Mouse (Mus musculus) T-cell, adult 2 months (primary cell): ENCODE measurements around the gene Tnrc6b.
"Not testable (repeated sequence)": the region's sequence is repeated elsewhere in the genome, so short reads cannot be mapped to it uniquely, and the experiment has no call there.

Experiments used
- DNase-seq: peaks from one replicate; pipeline ENCODE4 v3.0.0; 2022; ENCODE audit warnings: low spot score

Gene Tnrc6b

DNA sequence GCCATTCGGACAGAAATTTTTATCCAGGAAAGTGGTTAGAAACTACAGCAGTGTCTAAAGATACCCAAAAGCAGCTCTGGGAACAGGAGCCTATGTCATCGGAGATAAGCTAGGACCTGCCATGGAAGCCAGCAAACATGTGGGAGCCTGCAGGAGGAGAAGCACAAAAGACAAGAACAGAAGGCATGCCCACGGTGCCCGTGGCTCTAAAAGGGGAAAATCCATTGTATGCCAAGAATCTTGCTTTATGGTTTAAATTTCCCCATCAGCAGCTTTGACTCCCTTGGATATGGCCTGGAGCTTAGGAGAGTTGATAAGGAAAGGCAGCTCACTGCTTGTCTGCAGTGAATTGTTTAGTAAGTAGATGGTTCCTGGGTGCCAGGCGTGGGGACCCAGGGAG is 8.2 kb upstream of the Tnrc6b start:
- DNase-seq = no peak

- DNase-seq = no peak
These were observed 7.6 kb upstream of the Tnrc6b start for GRCm38 (mm10) chr15:80703495-80703894.

- DNase-seq = peak; percentile 84
These were observed 6.8 kb upstream of the Tnrc6b start for GRCm38 (mm10) chr15:80704267-80704666.

DNA sequence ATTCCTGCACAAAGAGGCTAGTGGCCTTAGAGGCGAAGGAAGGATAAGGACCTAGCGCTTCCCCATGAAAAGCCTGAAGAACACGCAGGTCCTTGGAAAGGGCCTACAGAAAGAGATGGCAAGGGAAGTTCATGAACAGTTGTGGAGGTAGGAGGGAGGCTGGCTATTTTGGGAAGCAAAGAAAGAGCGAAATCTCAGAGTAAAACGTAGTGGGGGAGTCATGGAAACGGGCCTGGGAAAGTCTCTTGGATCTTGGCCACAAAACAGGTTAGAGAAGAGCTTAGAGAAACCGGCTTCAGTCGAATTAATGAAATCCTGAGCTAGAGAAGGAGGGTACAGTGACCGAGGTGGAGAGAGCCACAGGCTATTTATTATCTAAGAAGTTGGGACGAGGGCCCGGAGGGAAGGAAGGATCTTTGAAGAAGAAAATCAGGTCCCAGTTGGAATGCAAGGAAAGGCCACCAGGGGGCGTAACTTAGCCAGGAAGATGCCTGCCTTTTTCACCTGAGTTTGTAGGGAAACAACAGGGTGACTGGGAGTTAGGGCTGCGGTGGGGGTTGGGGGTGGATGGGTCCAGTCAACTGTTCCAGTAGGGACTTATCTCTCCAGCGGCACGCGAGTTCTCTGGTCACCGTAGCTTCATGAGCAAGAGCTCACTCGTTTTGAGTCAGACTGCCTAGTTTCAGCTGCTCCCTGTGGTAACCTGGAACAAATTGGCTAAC is 5.1 kb upstream of the Tnrc6b start:
- peak; percentile 55 for DNase-seq

- no peak for DNase-seq
These were observed 4.5 kb upstream of the Tnrc6b start for GRCm38 (mm10) chr15:80706596-80706995.

DNA sequence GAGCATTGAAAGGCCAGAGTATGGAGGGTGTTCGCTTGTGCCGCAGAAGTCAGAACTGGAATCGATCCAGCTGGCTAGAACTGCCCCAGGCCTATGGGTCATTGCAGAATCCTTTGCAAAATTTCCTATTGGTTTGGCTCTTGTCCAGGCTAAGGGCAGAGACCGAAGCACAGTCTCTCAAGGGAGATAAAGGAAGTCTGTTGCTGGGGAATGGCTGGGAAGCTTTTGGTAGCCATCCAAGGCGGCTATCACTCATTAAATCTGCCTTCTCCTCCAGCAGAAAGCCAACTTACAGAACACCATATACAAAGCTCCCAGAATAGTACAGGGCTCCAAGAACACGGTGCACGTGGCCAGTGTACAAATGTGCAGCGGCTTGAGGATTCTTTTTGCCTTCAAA is 4.0 kb upstream of the Tnrc6b start:
- DNase-seq = no peak

DNA sequence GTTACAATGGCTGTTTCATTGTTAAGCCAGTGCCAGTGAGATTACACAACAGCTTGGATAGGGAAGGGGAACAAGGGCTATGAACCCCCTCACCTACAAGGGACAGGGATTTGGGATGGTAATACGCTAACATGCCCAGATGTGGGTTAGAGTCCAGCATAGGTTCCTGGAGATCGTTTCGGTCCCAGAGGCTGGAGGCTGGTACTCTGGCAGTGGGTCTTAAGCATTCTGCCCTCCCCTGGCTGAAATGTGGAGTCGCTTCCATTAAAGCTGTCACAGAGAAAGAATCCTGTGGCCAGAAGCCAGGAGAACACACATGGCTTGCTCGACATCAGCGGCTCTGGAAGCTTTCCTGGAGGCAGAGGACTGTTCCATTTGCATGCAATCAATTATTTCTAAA is 1.5 kb upstream of the Tnrc6b start:
- DNase-seq = no peak

DNA sequence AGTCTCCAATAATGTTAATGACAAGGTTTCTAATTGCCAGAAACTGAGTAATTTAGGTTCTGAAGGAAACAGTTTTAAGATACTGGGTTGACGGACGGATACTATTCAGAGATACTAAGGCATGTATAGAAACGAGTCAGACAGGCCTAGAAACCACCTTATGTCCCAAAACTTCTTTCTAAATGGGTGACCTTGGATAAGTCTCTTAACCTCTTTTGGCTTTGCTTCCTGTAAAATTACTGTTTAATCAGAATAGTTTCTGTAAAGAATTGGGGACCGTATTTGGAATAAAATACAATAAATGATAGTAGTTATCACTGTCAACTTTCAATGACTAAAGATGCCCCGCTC is 881 bp upstream of the Tnrc6b start:
- DNase-seq = no peak

DNA sequence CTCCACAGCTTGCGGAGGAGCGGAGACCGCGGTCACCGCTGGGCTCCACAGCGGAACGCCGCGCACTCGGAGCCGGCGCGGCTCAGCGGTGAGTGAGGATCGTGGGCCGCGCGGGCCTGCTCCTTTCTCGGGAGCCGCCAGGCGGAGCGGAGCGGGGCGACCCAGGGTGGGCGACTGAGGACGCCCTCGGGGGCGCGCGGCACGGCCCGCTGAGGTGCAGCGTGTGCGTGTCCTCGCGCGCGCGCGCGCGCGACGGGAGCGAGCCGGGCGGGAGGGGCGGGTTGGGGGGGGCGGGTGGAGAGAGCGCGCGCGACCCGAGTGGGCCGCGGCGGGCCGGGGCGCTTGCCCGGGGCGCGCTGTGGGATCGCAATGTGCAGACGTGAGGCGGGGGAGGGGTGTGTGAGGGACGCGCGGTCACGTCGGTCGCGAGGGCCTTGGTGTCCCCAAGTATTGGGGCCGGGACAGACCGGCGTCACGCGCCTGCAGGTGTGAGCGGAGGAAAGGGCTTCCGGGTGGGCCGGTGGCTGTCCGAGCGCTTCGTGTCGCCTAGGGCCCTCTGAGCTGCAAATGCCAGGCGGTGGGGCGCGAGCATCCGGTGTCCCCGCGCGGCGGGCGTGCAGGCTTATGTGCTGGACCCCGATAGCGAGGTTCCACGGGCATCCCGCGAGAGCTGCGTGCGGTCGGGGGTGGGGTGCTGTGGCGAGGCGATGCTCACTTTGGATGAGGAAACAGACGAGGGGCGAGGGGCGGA is 463 bp downstream of the Tnrc6b start:
- peak; percentile 73 for DNase-seq

GRCm38 (mm10) chr15:80714299-80714698 is 3.2 kb downstream of the Tnrc6b start:
- DNase-seq = no peak

DNA sequence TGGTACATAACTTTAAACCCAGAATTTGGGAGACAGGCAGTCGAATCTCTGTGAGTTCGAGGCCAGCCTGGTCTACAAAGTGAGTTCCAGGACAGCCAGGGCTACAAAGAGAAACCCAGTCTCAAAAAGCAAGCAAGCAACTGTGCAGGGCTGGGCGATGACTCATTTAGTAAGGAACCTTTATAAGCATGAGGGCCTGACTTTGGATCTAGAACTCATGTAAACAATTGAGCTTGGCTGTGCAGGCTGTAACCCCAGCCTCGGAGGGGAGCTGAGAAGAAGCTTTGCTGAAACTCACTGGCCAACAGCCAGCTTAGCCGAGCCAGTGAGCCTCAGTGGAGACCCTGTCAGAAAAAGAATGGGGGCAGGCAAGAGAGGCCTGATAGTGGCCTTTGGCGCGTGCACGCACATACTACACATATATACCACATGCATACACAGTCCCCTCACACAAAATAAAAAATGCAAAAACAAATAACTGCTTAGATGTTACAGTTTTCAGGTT is 5.6 kb downstream of the Tnrc6b start:
- DNase-seq = no peak

DNA sequence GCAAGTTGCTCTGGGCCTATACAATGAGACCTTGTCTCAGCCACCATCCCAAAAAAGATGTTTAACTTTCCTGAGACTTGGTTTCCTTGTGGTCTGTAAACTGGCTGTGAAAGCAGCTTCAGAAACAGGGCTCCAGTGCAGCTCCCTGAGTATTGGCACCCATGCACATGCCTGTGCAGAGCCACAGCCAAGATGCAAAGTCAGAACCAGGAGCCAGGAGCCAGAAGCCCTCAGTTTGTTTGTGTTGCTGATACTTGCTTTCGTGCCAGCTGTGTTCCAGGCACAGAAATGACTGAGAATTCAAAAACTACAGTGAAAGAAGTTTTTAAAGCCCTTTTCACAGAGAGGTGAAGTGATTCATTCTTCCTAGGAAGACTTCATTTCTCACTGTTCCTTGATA is 6.3 kb downstream of the Tnrc6b start:
- DNase-seq = no peak

DNA sequence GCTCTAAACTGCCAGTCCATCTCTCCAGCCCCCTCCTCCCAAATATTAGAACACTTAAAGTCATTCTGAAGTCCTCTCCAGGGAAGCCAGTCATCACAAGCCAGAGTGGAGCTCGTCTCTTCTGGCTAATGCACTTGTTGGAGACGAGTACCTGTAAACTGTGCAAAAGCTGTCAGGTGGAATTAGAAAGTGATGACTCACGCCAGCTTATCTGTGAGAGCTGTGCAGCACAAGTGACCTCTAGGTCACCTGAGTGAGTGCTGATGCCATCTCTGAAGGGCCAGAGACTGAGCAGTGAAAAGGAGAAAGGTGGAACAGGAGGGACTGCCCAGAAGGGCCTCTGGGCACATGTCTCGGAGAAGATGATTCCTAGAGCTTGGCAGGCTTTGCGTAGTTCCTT is 9.1 kb downstream of the Tnrc6b start:
- DNase-seq = no peak

DNA sequence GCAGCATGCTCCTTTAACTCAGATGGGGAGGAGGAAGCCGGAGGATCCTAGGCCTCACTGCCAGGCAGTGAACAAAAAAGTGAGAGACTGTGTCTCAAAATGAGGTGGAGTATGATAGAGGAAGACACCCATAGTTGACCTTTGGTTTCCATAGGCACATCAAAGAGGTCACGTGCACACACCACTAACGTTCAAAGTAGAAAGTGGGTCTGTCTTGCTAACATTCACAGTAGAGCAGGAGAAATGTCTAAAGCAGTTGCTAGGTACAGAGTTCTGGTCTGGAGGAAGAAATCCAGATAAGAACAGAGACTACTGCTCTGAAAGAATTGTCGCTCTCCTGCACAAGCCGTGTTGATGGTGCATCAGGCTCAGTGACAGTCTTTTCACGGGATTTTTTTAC is 10.7 kb downstream of the Tnrc6b start:
- no peak for DNase-seq

DNA sequence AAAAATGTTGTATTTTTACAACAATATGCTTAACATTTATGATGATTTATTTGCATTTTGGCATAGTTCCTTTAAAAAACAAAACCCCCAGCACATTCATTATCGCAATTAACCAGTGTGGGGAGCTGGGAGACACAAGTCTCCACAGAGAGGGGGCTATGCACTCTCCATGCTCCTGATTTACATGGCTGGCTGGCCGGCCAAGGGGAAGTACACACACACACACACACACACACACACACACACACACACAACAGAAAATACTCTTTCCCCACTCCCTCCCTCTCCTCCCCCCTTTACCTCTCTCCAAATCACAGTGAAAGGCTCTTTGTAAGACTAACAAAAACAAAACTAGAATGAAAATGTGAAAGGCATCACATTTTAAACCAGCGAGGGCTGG is 11.3 kb downstream of the Tnrc6b start:
- no peak for DNase-seq

DNA sequence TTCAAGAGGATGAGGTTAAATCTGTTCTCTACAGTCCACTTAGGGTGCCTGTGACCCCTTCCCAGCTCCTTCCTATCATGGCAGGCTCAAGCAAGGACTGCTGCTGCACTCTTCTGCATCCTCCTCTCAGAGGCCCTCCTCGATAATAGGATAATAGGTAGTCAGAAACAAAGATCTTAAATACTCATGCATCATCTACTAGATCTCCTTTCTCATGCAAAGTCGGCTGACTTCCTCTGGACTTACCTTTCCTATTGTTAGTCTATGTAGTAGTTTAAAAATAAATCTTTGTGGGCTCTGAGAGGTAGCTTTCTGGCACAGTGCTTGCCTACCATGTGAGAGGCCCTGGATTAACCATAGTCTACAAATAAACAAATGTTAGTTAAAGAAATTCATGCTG is 18.4 kb downstream of the Tnrc6b start:
- no peak for DNase-seq

GRCm38 (mm10) chr15:80731043-80731442 is 19.9 kb downstream of the Tnrc6b start:
- DNase-seq = no peak

GRCm38 (mm10) chr15:80731511-80731910 is 20.4 kb downstream of the Tnrc6b start:
- no peak for DNase-seq

GRCm38 (mm10) chr15:80732266-80733030 is 21.3 kb downstream of the Tnrc6b start:
- no peak for DNase-seq

DNA sequence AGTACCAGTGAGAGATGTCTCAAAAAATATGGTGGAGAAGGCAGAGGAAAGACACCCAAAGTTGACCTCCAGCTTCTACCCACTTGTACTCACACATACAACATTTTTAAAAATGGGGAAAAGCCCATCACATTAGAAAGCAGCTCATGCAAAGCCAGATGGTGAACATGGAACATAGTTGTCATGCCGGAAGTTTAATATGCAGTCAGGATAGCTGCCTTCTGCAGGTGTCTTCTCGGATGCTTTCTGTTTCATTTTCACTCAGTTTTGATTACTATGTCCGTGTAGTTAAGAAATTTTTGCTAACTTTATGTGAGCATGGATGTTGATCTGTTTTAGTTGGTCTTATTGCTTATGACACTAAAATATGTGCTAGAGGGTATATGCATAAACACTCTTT is 24.2 kb downstream of the Tnrc6b start:
- peak; percentile 55 for DNase-seq

- DNase-seq = not testable (repeated sequence)
These were observed 24.6 kb downstream of the Tnrc6b start for GRCm38 (mm10) chr15:80735708-80736107.

GRCm38 (mm10) chr15:80736553-80736952 is 25.4 kb downstream of the Tnrc6b start:
- DNase-seq = peak; percentile 55

GRCm38 (mm10) chr15:80738244-80738643 is 27.1 kb downstream of the Tnrc6b start:
- DNase-seq = no peak
